Comparison of ENCODE assay signal across 8 mouse cellular contexts in the genomic region with DNA sequence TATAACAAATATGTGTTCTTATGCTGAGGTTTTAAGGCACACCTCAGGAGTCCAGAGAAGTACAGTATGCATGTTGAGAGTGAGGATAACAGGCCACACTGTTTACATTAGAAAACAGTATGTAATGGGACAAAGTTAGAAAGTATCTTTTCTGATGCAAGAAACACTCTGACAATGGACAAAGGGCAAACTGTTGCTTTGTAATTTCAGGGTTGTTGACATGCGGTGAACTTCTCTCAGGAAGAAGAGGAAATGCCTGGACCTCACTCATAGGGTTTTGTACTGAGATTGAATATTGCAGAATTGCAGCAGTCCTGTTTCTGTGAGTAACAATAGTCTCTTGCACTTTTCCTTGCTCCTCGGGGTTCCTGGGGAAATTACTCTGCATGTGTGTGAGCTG. TPM values are rescaled to one million over a fixed set of nuclear protein-coding genes. Genes with fewer than 3 reads are reported as not detected.
A peak's percentile ranks its signal among the peaks of the same experiment; 100 is the strongest.
DNase-seq lines count a peak whose midpoint lies in the region; ATAC-seq and TF ChIP-seq lines count a peak whose summit lies in the region.

No protein-coding gene starts in this region.

- H3K9me3 ChIP-seq in forebrain, embryonic 13.5 days (replicated peaks) = no peaks in the 10 kb centered on the region
- no peaks in the 10 kb centered on the region for H3K9me3 ChIP-seq in liver, embryonic 13.5 days (replicated peaks)
- H3K9me3 ChIP-seq in stomach, embryonic 16.5 days (replicated peaks; ENCODE audit: control insufficient read depth, low read length) = no peaks in the 10 kb centered on the region

- peak overlapping the region; percentile 54 for H3K9ac ChIP-seq in forebrain, embryonic 13.5 days
- H3K9ac ChIP-seq in liver, embryonic 13.5 days = peak overlapping the region; percentile 87
- H3K9ac ChIP-seq in stomach, embryonic 16.5 days (ENCODE audit: low read length) = peak overlapping the region; percentile 54

- no peak for ATAC-seq in forebrain, embryonic 13.5 days
- ATAC-seq in liver, embryonic 13.5 days (ENCODE audit: low read depth) = no peak
- no peak for ATAC-seq in stomach, embryonic 16.5 days (ENCODE audit: insufficient read depth, low FRiP score)

- no peak for TF ChIP-seq CTCF in lung, adult 2 months (IDR thresholded peaks at IDR 0.05; ENCODE audit: insufficient read depth, low read length)

- TF ChIP-seq POLR2A in lung, adult 2 months (IDR thresholded peaks at IDR 0.05; ENCODE audit: borderline replicate concordance, extremely low read depth, low read depth, low read length) = no peak

- H3K4me1 ChIP-seq in lung, adult 2 months (ENCODE audit: control insufficient read depth, insufficient read depth, low read length) = peaks cover 3% of the 10 kb centered on the region
- peaks cover 11% of the 10 kb centered on the region for H3K4me1 ChIP-seq in forebrain, embryonic 13.5 days
- peaks cover 31% of the 10 kb centered on the region for H3K4me1 ChIP-seq in liver, embryonic 13.5 days (replicated peaks)
- H3K4me1 ChIP-seq in stomach, embryonic 16.5 days (ENCODE audit: control insufficient read depth, insufficient read depth, low read length) = peaks cover 6% of the 10 kb centered on the region; the same call in 1 of the 2 replicates

- peaks cover 19% of the 10 kb centered on the region for H3K36me3 ChIP-seq in forebrain, embryonic 13.5 days (ENCODE audit: poor library complexity, severe bottlenecking)
- H3K36me3 ChIP-seq in liver, embryonic 13.5 days = peaks cover 17% of the 10 kb centered on the region
- peaks cover 3% of the 10 kb centered on the region; the same call in 1 of the 2 replicates for H3K36me3 ChIP-seq in stomach, embryonic 16.5 days (ENCODE audit: control insufficient read depth, insufficient read depth, low read length)

- WGBS in lung, adult 2 months = 18% methylated on average over 2 of the region's 2 CpGs
- 30% methylated on average over 2 of the region's 2 CpGs for WGBS in forebrain, embryonic 13.5 days
- 35% methylated on average over 2 of the region's 2 CpGs for WGBS in liver, embryonic 13.5 days (ENCODE audit: insufficient replicate concordance)
- 24% methylated on average over 2 of the region's 2 CpGs for WGBS in stomach, embryonic 16.5 days

- peak overlapping the region; percentile 9 for H3K4me3 ChIP-seq in lung, adult 2 months (replicated peaks; ENCODE audit: extremely low read depth, low read depth, low read length)
- peak overlapping the region; percentile 54 for H3K4me3 ChIP-seq in forebrain, embryonic 13.5 days
- peak overlapping the region; percentile 82 for H3K4me3 ChIP-seq in liver, embryonic 13.5 days (replicated peaks)
- H3K4me3 ChIP-seq in stomach, embryonic 16.5 days (replicated peaks; ENCODE audit: low read length) = peak overlapping the region; percentile 70

- H3K27ac ChIP-seq in forebrain, embryonic 13.5 days = no peak overlapping the region
- H3K27ac ChIP-seq in liver, embryonic 13.5 days = peak overlapping the region; percentile 37; the same call in 1 of the 2 replicates
- peak overlapping the region; percentile 96; the same call in 1 of the 2 replicates for H3K27ac ChIP-seq in stomach, embryonic 16.5 days (ENCODE audit: low read length)

- peak overlapping the region; percentile 63 for H3K4me2 ChIP-seq in forebrain, embryonic 13.5 days
- H3K4me2 ChIP-seq in liver, embryonic 13.5 days = peak overlapping the region; percentile 72
- H3K4me2 ChIP-seq in stomach, embryonic 16.5 days (ENCODE audit: low read depth, low read length) = peak overlapping the region; percentile 56

- no peaks in the 10 kb centered on the region for H3K27me3 ChIP-seq in forebrain, embryonic 13.5 days
- no peaks in the 10 kb centered on the region for H3K27me3 ChIP-seq in liver, embryonic 13.5 days
- no peaks in the 10 kb centered on the region for H3K27me3 ChIP-seq in stomach, embryonic 16.5 days (ENCODE audit: control insufficient read depth, insufficient read depth, low read length)

- no peak for DNase-seq in lung, adult 2 months
- DNase-seq in lung, postnatal 25 days (ENCODE audit: low spot score) = no peak
- DNase-seq in liver, embryonic 13.5 days = no peak
- no peak for DNase-seq in retina, postnatal 1 day
- no peak for DNase-seq in left cerebral cortex, adult 8-10 months (ENCODE audit: low spot score in 2 of 2)
- no peak for DNase-seq in left cerebral cortex, adult 9 months (ENCODE audit: low spot score in 2 of 2)

RNA-seq across cellular contexts. Expression of a gene that starts 0.9 kb away (rescaled TPM):
- 0.69 and 1.4 TPM in 2 replicates for polyA plus RNA-seq in lung, adult 2 months (2012; rRNA removed)
- 20.7 and 22.1 TPM in 2 replicates for polyA plus RNA-seq in forebrain, embryonic 13.5 days (2015; fragmentation: Nextera tagmentation; extraction: Ambion mirVana)
- 3.8 and 5.0 TPM in 2 replicates for polyA plus RNA-seq in liver, embryonic 13.5 days (2015; fragmentation: Nextera tagmentation; extraction: Ambion mirVana)
- 8.2 and 9.5 TPM in 2 replicates for polyA plus RNA-seq in stomach, embryonic 16.5 days (2015; fragmentation: Nextera tagmentation; extraction: Ambion mirVana)
- 1 to 10 TPM; 6.2 to 7.0 (median 6.3) TPM for total RNA-seq in left cerebral cortex, adult 8-10 months (2022)

RNA-seq across cellular contexts. Expression of a gene that starts 16.7 kb away (rescaled TPM):
- polyA plus RNA-seq in lung, adult 2 months (2012; rRNA removed) = not detected in 2 replicates
- 15.5 and 21.5 TPM in 2 replicates for polyA plus RNA-seq in forebrain, embryonic 13.5 days (2015; fragmentation: Nextera tagmentation; extraction: Ambion mirVana)
- polyA plus RNA-seq in liver, embryonic 13.5 days (2015; fragmentation: Nextera tagmentation; extraction: Ambion mirVana) = 3.7 and 4.9 TPM in 2 replicates
- polyA plus RNA-seq in stomach, embryonic 16.5 days (2015; fragmentation: Nextera tagmentation; extraction: Ambion mirVana) = 6.8 and 9.2 TPM in 2 replicates
- 1 to 10 TPM; 4.9 to 9.6 (median 7.9) TPM for total RNA-seq in left cerebral cortex, adult 8-10 months (2022)

RNA-seq across cellular contexts. Expression of a gene that starts 22.2 kb away (rescaled TPM):
- 1.4 and 2.5 TPM in 2 replicates for polyA plus RNA-seq in lung, adult 2 months (2012; rRNA removed)
- 8.7 and 11.1 TPM in 2 replicates for polyA plus RNA-seq in forebrain, embryonic 13.5 days (2015; fragmentation: Nextera tagmentation; extraction: Ambion mirVana)
- 2.0 and 2.4 TPM in 2 replicates for polyA plus RNA-seq in liver, embryonic 13.5 days (2015; fragmentation: Nextera tagmentation; extraction: Ambion mirVana)
- 6.0 and 6.1 TPM in 2 replicates for polyA plus RNA-seq in stomach, embryonic 16.5 days (2015; fragmentation: Nextera tagmentation; extraction: Ambion mirVana)
- total RNA-seq in left cerebral cortex, adult 8-10 months (2022) = 1 to 10 TPM; 4.3 to 5.0 (median 4.8) TPM

RNA-seq across cellular contexts. Expression of a gene that starts 58.0 kb away (rescaled TPM):
- 0.40 and 0.64 TPM in 2 replicates for polyA plus RNA-seq in lung, adult 2 months (2012; rRNA removed)
- polyA plus RNA-seq in forebrain, embryonic 13.5 days (2015; fragmentation: Nextera tagmentation; extraction: Ambion mirVana) = 9.6 and 9.9 TPM in 2 replicates
- polyA plus RNA-seq in liver, embryonic 13.5 days (2015; fragmentation: Nextera tagmentation; extraction: Ambion mirVana) = 1.1 and 1.3 TPM in 2 replicates
- 3.9 and 5.0 TPM in 2 replicates for polyA plus RNA-seq in stomach, embryonic 16.5 days (2015; fragmentation: Nextera tagmentation; extraction: Ambion mirVana)
- total RNA-seq in left cerebral cortex, adult 8-10 months (2022) = 10 to 100 TPM in 3 of 4 experiments, 1 to 10 TPM in 1; 8.5 to 14.7 (median 13.2) TPM

Comparison
In these comparisons a context has a peak if more than half of its experiments do, and no peak if none do; other contexts are left out.
1. H3K4me3 ChIP-seq: peak in every context shown above with its lines; median percentile 82 in liver, embryonic 13.5 days; 70 in stomach, embryonic 16.5 days; 54 in forebrain, embryonic 13.5 days; 9 in lung, adult 2 months.